Mouse (Mus musculus): Measurements from ENCODE around the gene Slc4a3. TPM values are rescaled to one million over a fixed set of nuclear protein-coding genes. Genes with fewer than 3 reads are reported as not detected.

Slc4a3 gene
- total and polyA plus RNA-seq, 2 experiments from 2014 or later, result 96.4 to 191 TPM

GRCm38 (mm10) chr1:75595930-75596329 lies 49.9 kb downstream of the Slc4a3 start:
- Histone ChIP-seq H3K9ac (replicated peaks; ENCODE audit: low read length) (no peak overlapping the region), H3K4me3 (ENCODE audit: low read length) (no peak overlapping the region), H3K27ac (no peak overlapping the region), H3K4me2 (ENCODE audit: low read depth, low read length) (no peak overlapping the region), H3K4me1 (ENCODE audit: insufficient read depth, low read length) (no peaks in the 10 kb centered on the region), H3K36me3 (ENCODE audit: insufficient read depth, low read length) (no peaks in the 10 kb centered on the region), H3K9me3 (ENCODE audit: low read length) (no peaks in the 10 kb centered on the region), H3K27me3 (ENCODE audit: insufficient read depth, low read length) (no peaks in the 10 kb centered on the region)
- ATAC-seq, result no peak
- 68% methylated on average over 3 of the region's 3 CpGs for WGBS
- no peak for DNase-seq (ENCODE audit: low spot score)
- no peak for TF ChIP-seq CTCF (IDR thresholded peaks at IDR 0.05; ENCODE audit: low read depth)

GRCm38 (mm10) chr1:75596906-75597305 lies 50.8 kb downstream of the Slc4a3 start:
- ATAC-seq (no peak), DNase-seq (ENCODE audit: low spot score) (no peak)
- H3K4me3 ChIP-seq (ENCODE audit: low read length), result no peak overlapping the region
- no peaks in the 10 kb centered on the region for H3K36me3 ChIP-seq (ENCODE audit: insufficient read depth, low read length)
- TF ChIP-seq CTCF (IDR thresholded peaks at IDR 0.05; ENCODE audit: low read depth), result no peak
- H3K27ac ChIP-seq, result no peak overlapping the region
- no peaks in the 10 kb centered on the region for H3K27me3 ChIP-seq (ENCODE audit: insufficient read depth, low read length)
- no peak overlapping the region for H3K4me2 ChIP-seq (ENCODE audit: low read depth, low read length)
- H3K9me3 ChIP-seq (ENCODE audit: low read length), result no peaks in the 10 kb centered on the region
- H3K9ac ChIP-seq (replicated peaks; ENCODE audit: low read length), result no peak overlapping the region
- 96% methylated on average over 2 of the region's 2 CpGs for WGBS
- H3K4me1 ChIP-seq (ENCODE audit: insufficient read depth, low read length), result no peaks in the 10 kb centered on the region

GRCm38 (mm10) chr1:75597622-75598021 lies 51.6 kb downstream of the Slc4a3 start:
- Histone ChIP-seq H3K27me3 (ENCODE audit: insufficient read depth, low read length) (no peaks in the 10 kb centered on the region), H3K4me3 (ENCODE audit: low read length) (no peak overlapping the region), H3K9me3 (ENCODE audit: low read length) (no peaks in the 10 kb centered on the region), H3K4me1 (ENCODE audit: insufficient read depth, low read length) (no peaks in the 10 kb centered on the region), H3K9ac (replicated peaks; ENCODE audit: low read length) (no peak overlapping the region), H3K4me2 (ENCODE audit: low read depth, low read length) (no peak overlapping the region), H3K36me3 (ENCODE audit: insufficient read depth, low read length) (no peaks in the 10 kb centered on the region), H3K27ac (no peak overlapping the region)
- peak; percentile 87 for TF ChIP-seq CTCF (IDR thresholded peaks at IDR 0.05; ENCODE audit: low read depth)
- DNase-seq (ENCODE audit: low spot score) (peak; percentile 75), ATAC-seq (no peak)

GRCm38 (mm10) chr1:75601738-75602137 lies 55.7 kb downstream of the Slc4a3 start:
- Histone ChIP-seq H3K27ac (no peak overlapping the region), H3K4me3 (ENCODE audit: low read length) (no peak overlapping the region), H3K4me2 (ENCODE audit: low read depth, low read length) (peak overlapping the region; percentile 23; the same call in 1 of the 2 replicates), H3K27me3 (ENCODE audit: insufficient read depth, low read length) (no peaks in the 10 kb centered on the region), H3K9me3 (ENCODE audit: low read length) (no peaks in the 10 kb centered on the region), H3K36me3 (ENCODE audit: insufficient read depth, low read length) (no peaks in the 10 kb centered on the region), H3K4me1 (ENCODE audit: insufficient read depth, low read length) (no peaks in the 10 kb centered on the region), H3K9ac (replicated peaks; ENCODE audit: low read length) (no peak overlapping the region)
- DNase-seq (ENCODE audit: low spot score) (no peak), ATAC-seq (no peak)
- no peak for TF ChIP-seq CTCF (IDR thresholded peaks at IDR 0.05; ENCODE audit: low read depth)
- 11% methylated on average over 11 of the region's 12 CpGs for WGBS

- Histone ChIP-seq H3K36me3 (ENCODE audit: insufficient read depth, low read length) (no peaks in the 10 kb centered on the region), H3K27me3 (ENCODE audit: insufficient read depth, low read length) (no peaks in the 10 kb centered on the region), H3K9ac (replicated peaks; ENCODE audit: low read length) (no peak overlapping the region), H3K4me3 (ENCODE audit: low read length) (no peak overlapping the region), H3K9me3 (ENCODE audit: low read length) (no peaks in the 10 kb centered on the region), H3K27ac (no peak overlapping the region), H3K4me1 (ENCODE audit: insufficient read depth, low read length) (no peaks in the 10 kb centered on the region), H3K4me2 (ENCODE audit: low read depth, low read length) (no peak overlapping the region)
- DNase-seq (ENCODE audit: low spot score) (no peak), ATAC-seq (no peak)
- WGBS, result 88% methylated on average over 7 of the region's 7 CpGs
- TF ChIP-seq CTCF (IDR thresholded peaks at IDR 0.05; ENCODE audit: low read depth), result no peak
Observed at GRCm38 (mm10) chr1:75603584-75603983, 57.5 kb downstream of the Slc4a3 start.

GRCm38 (mm10) chr1:75608225-75608624 lies 62.2 kb downstream of the Slc4a3 start:
- no peak for ATAC-seq
- Histone ChIP-seq H3K27me3 (ENCODE audit: insufficient read depth, low read length) (no peaks in the 10 kb centered on the region), H3K4me2 (ENCODE audit: low read depth, low read length) (no peak overlapping the region), H3K4me1 (ENCODE audit: insufficient read depth, low read length) (no peaks in the 10 kb centered on the region), H3K9ac (replicated peaks; ENCODE audit: low read length) (no peak overlapping the region), H3K36me3 (ENCODE audit: insufficient read depth, low read length) (no peaks in the 10 kb centered on the region), H3K4me3 (ENCODE audit: low read length) (no peak overlapping the region), H3K27ac (no peak overlapping the region), H3K9me3 (ENCODE audit: low read length) (no peaks in the 10 kb centered on the region)
- no peak for DNase-seq (ENCODE audit: low spot score)
- WGBS, result 90% methylated on average over 7 of the region's 7 CpGs
- TF ChIP-seq CTCF (IDR thresholded peaks at IDR 0.05; ENCODE audit: low read depth), result no peak

GRCm38 (mm10) chr1:75608625-75609263 lies 62.7 kb downstream of the Slc4a3 start:
- H3K27me3 ChIP-seq (ENCODE audit: insufficient read depth, low read length), result no peaks in the 10 kb centered on the region
- no peak for TF ChIP-seq CTCF (IDR thresholded peaks at IDR 0.05; ENCODE audit: low read depth)
- no peak overlapping the region for H3K4me3 ChIP-seq (ENCODE audit: low read length)
- H3K9me3 ChIP-seq (ENCODE audit: low read length), result no peaks in the 10 kb centered on the region
- no peak for DNase-seq (ENCODE audit: low spot score)
- peak; percentile 69 for ATAC-seq
- no peaks in the 10 kb centered on the region for H3K4me1 ChIP-seq (ENCODE audit: insufficient read depth, low read length)
- no peak overlapping the region for H3K27ac ChIP-seq
- H3K4me2 ChIP-seq (ENCODE audit: low read depth, low read length), result no peak overlapping the region
- no peaks in the 10 kb centered on the region for H3K36me3 ChIP-seq (ENCODE audit: insufficient read depth, low read length)
- no peak overlapping the region for H3K9ac ChIP-seq (replicated peaks; ENCODE audit: low read length)
- 57% methylated on average over 11 of the region's 11 CpGs for WGBS

Data from hindbrain, postnatal 0 days (tissue).